Mouse (Mus musculus): ENCODE measurements at regions not wholly inside any gene's neighbourhood (a gene's known extent, or its start where the extent isn't known, plus 50 kb on each side); places are given as distances from the start of the nearest gene placed in this dataset.

GRCm38 (mm10) chr13:15283065-15283464 lies 180.0 kb upstream of the Gli3 start:
- DNase-seq = no peak

GRCm38 (mm10) chr13:15298457-15298856 lies 164.6 kb upstream of the Gli3 start:
- peak in 1 of 2 experiments; percentile 6 for DNase-seq

GRCm38 (mm10) chr13:15325413-15325812 lies 137.6 kb upstream of the Gli3 start:
- DNase-seq = no peak

- DNase-seq = no peak
These were observed 136.9 kb upstream of the Gli3 start for GRCm38 (mm10) chr13:15326146-15326545.

- DNase-seq = no peak
These were observed 133.5 kb upstream of the Gli3 start for GRCm38 (mm10) chr13:15329561-15329960.

GRCm38 (mm10) chr13:15343474-15343873 lies 119.6 kb upstream of the Gli3 start:
- no peak for DNase-seq

GRCm38 (mm10) chr13:15346866-15347265 lies 116.2 kb upstream of the Gli3 start:
- DNase-seq = no peak

- DNase-seq = no peak
These were observed 96.6 kb upstream of the Gli3 start for GRCm38 (mm10) chr13:15366437-15366836.

GRCm38 (mm10) chr13:15380081-15380480 lies 83.0 kb upstream of the Gli3 start:
- no peak for DNase-seq

- no peak for DNase-seq
These were observed 67.8 kb upstream of the Gli3 start for GRCm38 (mm10) chr13:15395249-15395648.

GRCm38 (mm10) chr13:15395694-15396093 lies 67.3 kb upstream of the Gli3 start:
- no peak for DNase-seq

- no peak for DNase-seq
These were observed 64.4 kb upstream of the Gli3 start for GRCm38 (mm10) chr13:15398677-15399076.
